In genomic region chr13:4943046-4943445, GRCm38 (mm10) we compare ENCODE assay signal across 8 mouse cellular contexts.
A peak's percentile ranks its signal among the peaks of the same experiment; 100 is the strongest.
DNase-seq lines count a peak whose midpoint lies in the region; ATAC-seq and TF ChIP-seq lines count a peak whose summit lies in the region.

No protein-coding gene starts in this region.

- intact Hi-C loops in left cerebral cortex, adult 2 months (cut with DNase I), result loop anchor here (5.0 kb wide), 1 partner anchor 1529 kb away; no protein-coding TSS in a partner anchor
- intact Hi-C loops in left cerebral cortex, postnatal 14 days (cut with DNase I), result no loop called here

- TF ChIP-seq CTCF in left cerebral cortex, adult 2 months (IDR thresholded peaks at IDR 0.05), result no peak

- 22% methylated on average over 7 of the region's 7 CpGs for WGBS in embryonic facial prominence, embryonic 12.5 days
- WGBS in intestine, embryonic 16.5 days, result 45% methylated on average over 7 of the region's 7 CpGs
- 30% methylated on average over 7 of the region's 7 CpGs for WGBS in neural tube, embryonic 11.5 days

- H3K4me2 ChIP-seq in embryonic facial prominence, embryonic 12.5 days (replicated peaks), result peak overlapping the region; percentile 39
- H3K4me2 ChIP-seq in intestine, embryonic 16.5 days (ENCODE audit: low read depth, low read length), result peak overlapping the region; percentile 50
- peak overlapping the region; percentile 33 for H3K4me2 ChIP-seq in neural tube, embryonic 11.5 days (ENCODE audit: low read depth)

- no peaks in the 10 kb centered on the region for H3K9me3 ChIP-seq in embryonic facial prominence, embryonic 12.5 days
- H3K9me3 ChIP-seq in intestine, embryonic 16.5 days (ENCODE audit: control insufficient read depth, low read length), result no peaks in the 10 kb centered on the region
- no peaks in the 10 kb centered on the region for H3K9me3 ChIP-seq in neural tube, embryonic 11.5 days (ENCODE audit: control insufficient read depth, low read length)

- peak overlapping the region; percentile 34 for H3K4me3 ChIP-seq in left cerebral cortex, adult 2 months
- H3K4me3 ChIP-seq in embryonic facial prominence, embryonic 12.5 days, result peak overlapping the region; percentile 34
- H3K4me3 ChIP-seq in intestine, embryonic 16.5 days (ENCODE audit: low read length), result peak overlapping the region; percentile 41
- peak overlapping the region; percentile 23 for H3K4me3 ChIP-seq in neural tube, embryonic 11.5 days (ENCODE audit: low read depth, low read length)

- DNase-seq in left cerebral cortex, adult 2 months (ENCODE audit: extremely low spot score in 1 of 2, low spot score in 2 of 2), result no peak
- DNase-seq in left cerebral cortex, postnatal 14 days (ENCODE audit: low spot score in 2 of 2), result no peak
- DNase-seq in neural tube, embryonic 11.5 days (ENCODE audit: low spot score), result no peak
- DNase-seq in cerebellum, adult 11 months, result no peak
- no peak for DNase-seq in ovary, postnatal 14 days (ENCODE audit: low spot score)
- DNase-seq in urinary bladder, postnatal 4 days (ENCODE audit: low spot score in 2 of 2), result no peak

- ATAC-seq in embryonic facial prominence, embryonic 12.5 days (ENCODE audit: insufficient number of reproducible peaks, insufficient read depth, low FRiP score, low TSS enrichment), result no peak
- no peak for ATAC-seq in intestine, embryonic 16.5 days
- ATAC-seq in neural tube, embryonic 11.5 days (ENCODE audit: insufficient read depth, low FRiP score, low TSS enrichment), result no peak

- no peak overlapping the region for H3K9ac ChIP-seq in embryonic facial prominence, embryonic 12.5 days
- peak overlapping the region; percentile 33; the same call in 1 of the 2 replicates for H3K9ac ChIP-seq in intestine, embryonic 16.5 days (ENCODE audit: low read depth, low read length)
- no peak overlapping the region for H3K9ac ChIP-seq in neural tube, embryonic 11.5 days (ENCODE audit: low read length)

- H3K36me3 ChIP-seq in embryonic facial prominence, embryonic 12.5 days, result no peaks in the 10 kb centered on the region
- no peaks in the 10 kb centered on the region for H3K36me3 ChIP-seq in intestine, embryonic 16.5 days (ENCODE audit: control insufficient read depth, insufficient read depth, low read length)
- H3K36me3 ChIP-seq in neural tube, embryonic 11.5 days (ENCODE audit: control insufficient read depth, insufficient read depth, low read length), result no peaks in the 10 kb centered on the region

- no peaks in the 10 kb centered on the region for H3K4me1 ChIP-seq in embryonic facial prominence, embryonic 12.5 days
- H3K4me1 ChIP-seq in intestine, embryonic 16.5 days (ENCODE audit: control insufficient read depth, insufficient read depth, low read length), result no peaks in the 10 kb centered on the region
- no peaks in the 10 kb centered on the region for H3K4me1 ChIP-seq in neural tube, embryonic 11.5 days (ENCODE audit: control insufficient read depth, insufficient read depth, low read length)

- H3K27me3 ChIP-seq in embryonic facial prominence, embryonic 12.5 days, result no peaks in the 10 kb centered on the region
- no peaks in the 10 kb centered on the region for H3K27me3 ChIP-seq in intestine, embryonic 16.5 days (replicated peaks; ENCODE audit: control insufficient read depth, insufficient read depth, low read length)
- no peaks in the 10 kb centered on the region for H3K27me3 ChIP-seq in neural tube, embryonic 11.5 days (ENCODE audit: control insufficient read depth, insufficient read depth, low read length)

- H3K27ac ChIP-seq in left cerebral cortex, adult 2 months, result no peak overlapping the region
- no peak overlapping the region for H3K27ac ChIP-seq in embryonic facial prominence, embryonic 12.5 days
- H3K27ac ChIP-seq in intestine, embryonic 16.5 days (ENCODE audit: low read length), result no peak overlapping the region
- no peak overlapping the region for H3K27ac ChIP-seq in neural tube, embryonic 11.5 days (ENCODE audit: low read depth, low read length)
